Mouse (Mus musculus) intestine, embryonic 14.5 days (tissue): ENCODE data around the gene H2-M10.2. TPM values are rescaled to one million over a fixed set of nuclear protein-coding genes. Genes with fewer than 3 reads are reported as not detected.
"Not testable (repeated sequence)": the region's sequence is repeated elsewhere in the genome, so short reads cannot be mapped to it uniquely, and the experiment has no call there.

Experiments
- ATAC-seq: fragments of 200-750 bp; cut with Nextera tagmentation; replicated peaks from 2 replicates; pipeline ENCODE4 v1.8.0; 2017; ENCODE audit warnings: low read depth, moderate number of reproducible peaks, moderate TSS enrichment, moderate library complexity; ENCODE audit not compliant: low FRiP score, low TSS enrichment
- DNase-seq: peaks from one replicate; pipeline ENCODE4 v3.0.0-alpha.2; 2018; ENCODE audit warnings: low spot score
- H3K27ac ChIP-seq: fragments of 300-500 bp; sonication (generic); 2 replicates; pipeline ENCODE4 v1.5.1; 2014; ENCODE audit warnings: low read depth, mild to moderate bottlenecking, control low read depth
- H3K27me3 ChIP-seq: fragments of 300-500 bp; sonication (generic); replicated peaks from 2 replicates; pipeline ENCODE4 v1.6.1; 2014; ENCODE audit warnings: low read length, control low read depth; ENCODE audit not compliant: control insufficient read depth, insufficient read depth
- H3K36me3 ChIP-seq: fragments of 300-500 bp; sonication (generic); 2 replicates; pipeline ENCODE4 v1.6.1; 2014; ENCODE audit warnings: low read length, control low read depth; ENCODE audit not compliant: control insufficient read depth, insufficient read depth
- H3K4me1 ChIP-seq: fragments of 300-500 bp; sonication (generic); replicated peaks from 2 replicates; pipeline ENCODE4 v1.6.1; 2014; ENCODE audit warnings: low read length, control low read depth, mixed read lengths; ENCODE audit not compliant: control insufficient read depth, insufficient read depth
- H3K4me2 ChIP-seq: fragments of 300-500 bp; sonication (generic); 2 replicates; pipeline ENCODE4 v1.6.1; 2014; ENCODE audit warnings: low read length
- H3K4me3 ChIP-seq: fragments of 300-500 bp; sonication (generic); 2 replicates; pipeline ENCODE4 v1.5.1; 2014; ENCODE audit warnings: low read depth, low read length, control low read depth, mixed read lengths
- H3K9ac ChIP-seq: fragments of 300-500 bp; sonication (generic); 2 replicates; pipeline ENCODE4 v1.6.1; 2014; ENCODE audit warnings: mild to moderate bottlenecking, low read length
- H3K9me3 ChIP-seq: fragments of 300-500 bp; sonication (generic); 2 replicates; pipeline ENCODE4 v1.6.1; 2016; ENCODE audit warnings: low read length, control low read depth; ENCODE audit not compliant: control insufficient read depth
- WGBS: fragments of 180-500 bp; shearing (Covaris S2); extraction: QIAGEN DNeasy Blood & Tissue Kit; methylation state at CpG from one replicate; pipeline ENCODE4 v1.1.7; 2014; 5-methylcytosine and 5-hydroxymethylcytosine counted together
- polyA plus RNA-seq: library from polyadenylated mRNA; unstranded; fragments of >200 nt; fragmentation: Nextera tagmentation; extraction: Ambion mirVana; gene quantifications from 2 replicates; pipeline ENCODE4 v1.2.1, GENCODE M21; 2014

H2-M10.2 gene
- polyA plus RNA-seq, 1 experiment from 2014 or later, result not detected

- WGBS, result 3% methylated on average over 27 of the region's 27 CpGs
- no peak overlapping the region for H3K27ac ChIP-seq
- no peaks in the 10 kb centered on the region for H3K36me3 ChIP-seq
- peak overlapping the region; percentile 35 for H3K4me3 ChIP-seq
- H3K27me3 ChIP-seq, result peaks cover 48% of the 10 kb centered on the region
- ATAC-seq (no peak), DNase-seq (no peak)
- peak overlapping the region; percentile 58 for H3K4me2 ChIP-seq
- H3K4me1 ChIP-seq, result no peaks in the 10 kb centered on the region
- peak overlapping the region; percentile 34; the same call in 1 of the 2 replicates for H3K9ac ChIP-seq
- H3K9me3 ChIP-seq, result no peaks in the 10 kb centered on the region
These were observed 48.9 kb downstream of the H2-M10.2 start for GRCm38 (mm10) chr17:36237321-36237921.

- WGBS, result 19% methylated on average over 8 of the region's 9 CpGs
- not testable (repeated sequence) for H3K4me2 ChIP-seq, H3K27ac ChIP-seq, H3K36me3 ChIP-seq, H3K4me3 ChIP-seq, DNase-seq, H3K4me1 ChIP-seq, ATAC-seq, H3K9ac ChIP-seq, H3K9me3 ChIP-seq
- peaks cover 56% of the 10 kb centered on the region for H3K27me3 ChIP-seq
These were observed 51.0 kb downstream of the H2-M10.2 start for GRCm38 (mm10) chr17:36235300-36235699.

Other genes starting within 250 kb of the H2-M10.2 start
- 15.0 and 17.8 TPM in 2 replicates for gene H2-T22, start 243.7 kb downstream of the H2-M10.2 start, polyA plus RNA-seq
- gene Gm6034, start 243.5 kb downstream of the H2-M10.2 start, polyA plus RNA-seq, result not detected in 2 replicates
- not detected in 2 replicates for gene Gm11127, start 228.1 kb downstream of the H2-M10.2 start, polyA plus RNA-seq
- not detected in 2 replicates for gene Gm19684, start 164.8 kb downstream of the H2-M10.2 start, polyA plus RNA-seq
- gene Gm7030, start 157.1 kb downstream of the H2-M10.2 start, polyA plus RNA-seq, result not detected in 2 replicates
- gene Gm8909, start 118.0 kb downstream of the H2-M10.2 start, polyA plus RNA-seq, result 0.13 TPM in 1 of 2 replicates, not detected in the other
- 7.9 and 8.2 TPM in 2 replicates for gene H2-T3, start 96.2 kb downstream of the H2-M10.2 start, polyA plus RNA-seq
- gene Rpp21, start 28.4 kb downstream of the H2-M10.2 start, polyA plus RNA-seq, result 156 and 158 TPM in 2 replicates
- gene Trim39, start 14.2 kb downstream of the H2-M10.2 start, polyA plus RNA-seq, result 11.3 and 13.6 TPM in 2 replicates
- gene H2-M10.1, start 39.7 kb upstream of the H2-M10.2 start, polyA plus RNA-seq, result not detected in 2 replicates
- gene H2-M10.3, start 81.9 kb upstream of the H2-M10.2 start, polyA plus RNA-seq, result not detected in 2 replicates
- gene H2-M10.4, start 175.8 kb upstream of the H2-M10.2 start, polyA plus RNA-seq, result not detected in 2 replicates